Mouse (Mus musculus): ENCODE measurements around the gene Cpe.
"Not testable (repeated sequence)": the region's sequence is repeated elsewhere in the genome, so short reads cannot be mapped to it uniquely, and the experiment has no call there.

The Cpe gene

DNA sequence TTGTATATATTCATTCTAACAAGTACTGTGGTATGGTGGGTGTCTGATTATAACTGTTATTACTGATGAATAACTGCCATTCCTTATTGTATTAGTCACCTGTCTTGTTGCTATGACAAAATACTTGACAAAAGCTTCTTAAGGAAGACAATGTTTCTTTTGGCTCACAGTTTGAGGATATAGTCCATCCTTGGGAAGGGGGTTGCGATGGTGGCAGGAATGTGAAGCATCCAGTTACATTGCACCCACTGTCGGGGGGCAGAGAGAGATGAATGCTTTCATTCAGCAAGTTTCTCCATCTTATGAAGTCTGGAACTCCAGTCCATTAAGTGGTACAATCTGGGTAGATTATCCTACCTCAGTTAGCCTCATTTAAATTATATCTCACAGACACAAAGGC is 19.9 kb downstream of the Cpe start:
- no peak for DNase-seq

DNA sequence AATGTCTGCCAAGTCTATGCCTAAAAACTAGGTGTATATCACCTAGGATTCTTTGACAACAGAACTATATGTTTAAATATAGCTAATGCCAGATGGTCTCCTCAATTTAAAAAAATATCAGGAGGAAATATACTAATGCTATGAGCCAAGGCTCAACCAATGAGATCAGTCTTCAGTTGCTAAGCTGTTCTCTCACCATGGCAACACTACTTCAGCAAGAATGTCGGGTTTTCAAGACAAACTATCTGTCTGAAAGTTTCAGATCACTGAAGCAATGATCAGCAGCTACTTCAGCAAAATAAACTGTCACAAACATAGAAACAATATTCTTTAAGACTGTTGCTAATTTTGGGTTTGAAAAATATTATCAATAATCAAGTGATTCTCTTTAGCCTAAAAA is 20.9 kb downstream of the Cpe start:
- DNase-seq = no peak

DNA sequence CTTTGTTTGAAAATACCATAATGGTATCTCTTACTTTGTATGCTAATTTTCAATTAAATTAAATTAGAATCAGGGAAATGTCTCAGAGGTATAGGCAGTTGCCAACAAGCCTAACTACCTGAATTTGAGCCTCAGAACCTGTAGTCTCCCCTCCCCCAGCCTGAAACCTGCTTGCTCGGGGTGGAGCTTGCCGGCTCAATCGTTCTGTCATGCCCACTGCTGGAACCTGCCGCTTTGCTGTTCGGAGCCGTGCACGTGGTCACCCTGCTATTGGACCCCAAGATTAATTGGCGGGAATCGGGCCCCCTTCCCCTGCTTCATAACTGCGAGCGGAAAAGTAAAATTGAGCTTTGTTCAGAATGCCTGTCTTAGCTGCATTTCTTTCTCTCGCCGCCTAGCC is 26.5 kb downstream of the Cpe start:
- not testable (repeated sequence) for DNase-seq

- no peak for DNase-seq
These were observed 27.3 kb downstream of the Cpe start for GRCm38 (mm10) chr8:64665563-64665962.

- no peak for DNase-seq
These were observed 28.0 kb downstream of the Cpe start for GRCm38 (mm10) chr8:64664811-64665210.

DNA sequence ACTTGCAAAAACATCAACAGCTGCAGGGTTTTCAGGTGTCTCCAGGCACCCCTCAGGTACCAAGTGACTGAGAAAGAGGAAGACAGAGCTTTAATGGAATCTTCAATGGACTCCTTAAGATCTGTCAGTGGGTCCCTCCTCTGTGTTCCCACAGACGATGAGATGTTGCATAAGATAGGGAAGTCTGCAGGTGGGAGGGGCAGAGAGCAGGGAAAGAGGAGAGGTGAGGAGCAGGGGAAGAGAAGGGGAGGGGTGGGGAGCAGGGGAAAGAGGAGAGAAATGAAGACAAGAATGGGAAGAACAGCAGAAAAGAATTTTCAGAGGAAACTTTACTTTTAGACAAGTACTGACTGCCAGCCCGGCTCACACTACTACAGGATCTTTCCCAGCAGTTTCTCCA is 28.5 kb downstream of the Cpe start:
- DNase-seq = no peak

GRCm38 (mm10) chr8:64659097-64659496 is 33.8 kb downstream of the Cpe start:
- DNase-seq = no peak

GRCm38 (mm10) chr8:64657980-64658401 is 34.9 kb downstream of the Cpe start:
- DNase-seq = no peak

- no peak for DNase-seq
These were observed 35.3 kb downstream of the Cpe start for GRCm38 (mm10) chr8:64657517-64657916.

DNA sequence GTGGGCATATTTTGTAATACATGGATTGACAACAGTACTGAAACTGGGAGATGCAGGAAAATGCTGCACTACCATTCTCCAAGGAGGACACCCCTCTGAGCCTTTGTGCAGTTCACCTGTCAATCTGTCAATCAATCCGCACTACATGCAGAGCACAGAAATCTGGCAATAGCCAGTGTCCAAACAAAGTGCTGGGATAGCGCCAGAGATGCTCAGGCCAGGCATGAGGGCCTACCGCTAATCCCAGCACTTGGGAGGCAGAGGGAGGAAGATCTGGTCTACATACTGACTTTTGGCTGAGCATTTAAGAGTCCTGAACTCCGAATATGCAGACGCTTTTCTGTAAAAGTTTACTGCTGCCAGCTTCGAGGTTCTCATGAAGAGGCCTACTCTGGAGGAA is 37.0 kb downstream of the Cpe start:
- DNase-seq = no peak

DNA sequence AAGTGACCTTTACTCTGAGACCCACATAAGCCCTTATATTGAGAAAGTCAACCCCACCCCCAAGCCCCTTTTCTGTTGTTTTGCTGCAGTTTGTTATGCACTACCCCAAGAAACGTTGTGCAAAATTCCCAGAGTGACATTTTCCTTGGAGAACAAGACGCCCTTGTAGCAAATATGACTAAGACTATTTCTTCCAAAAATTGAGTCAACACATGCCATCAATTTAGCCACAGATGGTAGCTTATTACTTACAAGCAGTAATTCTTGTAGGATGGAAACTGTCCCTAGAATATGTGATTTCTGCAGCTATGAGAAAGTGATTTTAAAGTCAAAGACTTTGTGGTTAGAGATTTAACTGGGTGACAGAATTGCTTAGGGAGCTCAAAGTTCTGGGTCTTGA is 37.8 kb downstream of the Cpe start:
- no peak for DNase-seq

DNA sequence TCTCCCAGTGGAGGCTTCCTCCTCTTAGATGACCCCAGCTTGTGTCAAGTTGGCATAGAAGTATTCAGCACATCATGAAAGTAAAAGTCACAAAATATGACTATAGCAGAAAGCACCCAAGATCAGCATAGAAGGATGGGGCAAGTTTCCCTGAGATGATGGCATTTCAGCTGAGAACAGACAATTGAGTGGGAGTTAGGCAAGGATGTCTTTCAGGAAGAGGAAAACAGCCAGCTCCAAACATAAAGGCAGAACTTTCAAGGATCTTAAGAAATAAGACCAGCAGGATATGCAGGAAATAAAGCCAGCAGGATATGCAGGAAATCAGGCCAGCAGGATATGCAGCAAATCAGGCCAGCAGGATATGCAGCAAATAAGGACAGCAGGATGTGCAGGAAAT is 40.6 kb downstream of the Cpe start:
- DNase-seq = no peak

GRCm38 (mm10) chr8:64648063-64648462 is 44.8 kb downstream of the Cpe start:
- no peak for DNase-seq

DNA sequence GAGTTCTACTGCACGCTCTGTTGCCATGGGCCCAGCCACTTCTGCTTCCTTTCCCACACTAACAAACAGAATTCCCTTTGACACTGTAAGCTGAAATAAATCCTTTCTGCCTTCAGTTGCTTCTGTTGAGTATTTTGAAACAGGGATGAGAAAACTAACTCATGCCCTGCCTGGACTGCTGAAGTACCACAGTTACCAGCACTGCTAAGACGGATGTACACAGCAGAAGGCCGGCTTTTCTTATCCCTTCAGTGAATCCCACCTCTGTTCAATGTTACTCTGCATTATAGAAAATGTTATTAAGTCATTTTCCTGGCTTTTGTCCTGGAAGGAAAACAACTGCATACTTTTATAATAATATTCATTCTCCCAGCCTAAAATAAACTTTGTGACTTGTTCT is 45.7 kb downstream of the Cpe start:
- no peak for DNase-seq

GRCm38 (mm10) chr8:64646421-64646820 is 46.4 kb downstream of the Cpe start:
- DNase-seq = no peak

DNA sequence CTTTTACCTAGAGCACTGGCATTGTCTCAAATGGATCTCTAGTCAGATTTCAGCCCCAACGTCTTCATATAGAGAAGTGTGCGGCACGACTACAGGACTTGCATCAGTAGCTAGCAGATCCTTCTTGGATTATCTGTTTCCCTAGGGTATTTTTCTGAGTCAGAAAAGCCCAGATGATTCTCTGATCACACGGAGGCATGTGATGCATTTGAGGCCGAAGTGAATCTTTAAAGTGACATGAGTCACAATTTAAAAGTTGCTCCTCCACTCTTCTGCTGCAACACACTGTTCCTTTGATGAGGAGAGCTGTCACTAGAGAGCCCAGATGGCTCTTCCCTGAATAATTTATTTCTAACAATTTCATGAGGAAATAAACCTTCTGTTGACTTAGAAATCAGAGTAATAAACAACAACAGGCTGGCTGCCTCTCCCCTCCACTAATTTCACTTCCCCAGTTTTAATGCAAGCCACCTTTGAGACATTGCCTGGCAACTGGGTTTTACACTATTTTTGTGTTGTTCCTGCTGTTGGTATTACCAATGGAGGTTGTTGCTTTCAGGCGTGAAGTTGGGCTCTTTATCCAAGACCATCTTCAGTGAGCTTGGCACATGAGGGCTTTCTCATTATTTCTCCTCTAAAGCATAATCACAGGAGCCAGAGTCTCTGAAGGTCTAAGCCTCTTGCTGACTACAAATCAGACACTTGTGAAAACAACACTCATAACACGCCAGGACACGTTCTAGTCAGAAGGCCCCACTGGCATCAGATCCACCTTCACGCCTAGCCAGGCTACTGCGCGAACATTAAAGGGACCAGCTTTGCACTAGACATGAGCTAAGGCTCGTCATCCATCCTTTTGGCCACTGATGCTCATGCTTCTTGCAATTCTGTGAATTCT is 48.5 kb downstream of the Cpe start:
- no peak for DNase-seq

- no peak for DNase-seq
These were observed 49.5 kb downstream of the Cpe start for GRCm38 (mm10) chr8:64643382-64643781.

DNA sequence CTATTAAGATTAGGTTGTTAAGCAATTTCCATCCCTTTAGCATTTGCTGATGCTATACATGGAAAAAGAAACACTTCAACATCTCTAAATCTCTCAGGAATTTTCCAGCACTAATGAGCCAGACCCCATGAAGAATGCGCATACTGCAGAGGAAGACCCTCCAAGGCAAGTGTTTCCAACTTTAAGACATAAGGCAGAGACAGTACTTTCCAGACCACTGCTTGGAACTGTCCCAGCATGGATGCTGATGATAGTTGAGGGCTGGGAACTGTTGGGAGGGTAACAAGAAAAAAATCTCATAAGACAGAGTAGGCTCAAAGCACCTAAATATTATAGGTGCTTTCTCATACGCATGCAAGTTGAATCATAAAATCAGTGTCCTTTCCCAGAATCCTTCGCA is 50.1 kb downstream of the Cpe start:
- no peak for DNase-seq

DNA sequence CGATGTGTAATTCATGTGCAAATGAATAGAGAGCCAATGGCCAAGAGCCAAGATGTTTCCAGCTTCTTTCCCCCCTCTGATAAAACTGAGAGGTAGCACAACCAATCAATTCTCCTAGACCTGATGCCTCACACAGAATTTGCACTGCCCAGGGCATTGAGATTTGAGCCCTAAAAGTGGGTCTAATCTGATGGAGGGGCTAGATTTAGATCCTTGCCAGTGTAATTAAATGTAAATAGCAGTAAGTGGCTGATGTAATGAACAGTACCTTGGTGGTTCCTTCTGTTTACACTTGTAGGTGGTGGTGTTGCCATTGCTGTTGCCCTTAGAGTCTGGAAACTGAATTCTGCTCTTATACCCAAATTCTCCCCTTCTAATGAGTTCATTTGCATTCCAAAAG is 52.3 kb downstream of the Cpe start:
- DNase-seq = no peak

DNA sequence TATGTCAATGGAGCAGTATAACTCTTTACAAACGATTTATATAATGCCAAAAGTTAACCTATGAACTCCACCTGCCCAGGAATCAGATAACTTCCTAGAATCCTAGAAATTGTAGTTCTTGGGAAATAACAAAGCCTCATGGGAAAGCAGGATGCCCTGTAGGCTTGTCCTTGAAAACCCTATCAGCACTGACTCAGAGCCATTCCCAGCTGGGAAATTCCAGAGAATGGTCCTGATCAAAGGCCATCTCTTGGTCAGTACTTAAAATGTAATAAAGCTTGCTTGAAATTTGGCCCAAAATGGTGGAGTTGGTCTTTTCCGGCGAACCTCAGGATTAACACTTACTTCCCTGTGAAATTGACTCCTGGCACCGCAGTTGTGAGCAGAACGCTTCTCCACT is 53.2 kb downstream of the Cpe start:
- no peak for DNase-seq

DNA sequence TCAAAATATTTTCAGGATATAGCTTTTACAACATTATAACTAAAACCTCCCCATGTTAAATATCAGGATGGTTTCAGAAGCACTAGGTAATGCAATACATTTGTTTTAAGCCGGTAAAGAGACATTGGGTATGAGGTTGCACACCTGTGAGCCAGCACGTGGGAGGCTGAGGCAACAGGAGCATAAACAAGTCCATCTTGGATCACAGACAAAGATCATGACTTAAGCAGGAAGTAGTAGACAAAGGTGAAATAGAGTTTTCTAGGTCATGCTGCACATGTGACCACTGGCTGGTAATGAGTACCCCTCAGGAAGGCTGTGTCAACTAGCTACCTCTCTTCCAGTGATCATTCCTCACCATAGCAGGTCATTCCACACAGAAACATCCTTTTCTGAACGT is 58.0 kb downstream of the Cpe start:
- DNase-seq = no peak

- no peak for DNase-seq
These were observed 58.6 kb downstream of the Cpe start for GRCm38 (mm10) chr8:64634131-64634865.

DNA sequence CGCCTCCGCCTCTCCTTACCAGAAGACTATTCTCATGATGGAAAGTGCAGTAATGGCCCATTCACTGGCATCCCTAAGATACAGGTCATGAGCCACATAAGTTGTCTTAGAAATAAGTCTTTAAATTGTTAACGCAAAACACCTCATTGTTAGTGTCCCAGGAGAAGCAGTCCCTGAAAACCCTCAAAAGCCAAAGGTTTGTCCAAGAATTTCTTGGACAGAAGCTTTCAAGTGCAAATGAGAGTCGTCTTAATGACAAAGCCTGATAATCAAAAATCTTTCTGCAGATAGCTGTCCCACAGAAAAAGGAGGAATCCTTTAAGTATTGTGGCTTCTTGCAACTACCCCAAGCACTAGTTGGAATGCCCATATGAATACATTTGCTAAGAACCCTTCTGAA is 60.7 kb downstream of the Cpe start:
- no peak for DNase-seq

- no peak for DNase-seq
These were observed 61.1 kb downstream of the Cpe start for GRCm38 (mm10) chr8:64631761-64632160.
